Mouse (Mus musculus): ENCODE measurements around the gene Commd6.
"Not testable (repeated sequence)": the region's sequence is repeated elsewhere in the genome, so short reads cannot be mapped to it uniquely, and the experiment has no call there.

Gene Commd6

GRCm38 (mm10) chr14:101616178-101616577 lies 24.3 kb downstream of the Commd6 start:
- in situ Hi-C loops (cut with MboI; ENCODE audit: low pct_unique_long_range_greater_than_20kb in 1 of 2, low sequenced_read_pairs in 2 of 2, unreplicated experiment in 1 of 2) = no loop called here

- in situ Hi-C loops (cut with MboI; ENCODE audit: low pct_unique_long_range_greater_than_20kb in 1 of 2, low sequenced_read_pairs in 2 of 2, unreplicated experiment in 1 of 2) = no loop called here
Observed at GRCm38 (mm10) chr14:101613206-101613605, 27.3 kb downstream of the Commd6 start.

GRCm38 (mm10) chr14:101610701-101611100 lies 29.8 kb downstream of the Commd6 start:
- in situ Hi-C loops (cut with MboI; ENCODE audit: low pct_unique_long_range_greater_than_20kb in 1 of 2, low sequenced_read_pairs in 2 of 2, unreplicated experiment in 1 of 2) = no loop called here

- in situ Hi-C loops (cut with MboI; ENCODE audit: low pct_unique_long_range_greater_than_20kb in 1 of 2, low sequenced_read_pairs in 2 of 2, unreplicated experiment in 1 of 2) = no loop called here
Observed at GRCm38 (mm10) chr14:101608519-101609368, 31.7 kb downstream of the Commd6 start, which contains the start of gene Tbc1d4. TSS of gene Tbc1d4 (minus strand) at chr14:101609191.

GRCm38 (mm10) chr14:101607631-101608518 lies 32.6 kb downstream of the Commd6 start:
- in situ Hi-C loops (cut with MboI; ENCODE audit: low pct_unique_long_range_greater_than_20kb in 1 of 2, low sequenced_read_pairs in 2 of 2, unreplicated experiment in 1 of 2) = no loop called here

GRCm38 (mm10) chr14:101605843-101606242 lies 34.6 kb downstream of the Commd6 start:
- in situ Hi-C loops (cut with MboI; ENCODE audit: low pct_unique_long_range_greater_than_20kb in 1 of 2, low sequenced_read_pairs in 2 of 2, unreplicated experiment in 1 of 2) = no loop called here

- in situ Hi-C loops (cut with MboI; ENCODE audit: low pct_unique_long_range_greater_than_20kb in 1 of 2, low sequenced_read_pairs in 2 of 2, unreplicated experiment in 1 of 2) = no loop called here
Observed at GRCm38 (mm10) chr14:101602851-101603250, 37.6 kb downstream of the Commd6 start.

- in situ Hi-C loops (cut with MboI; ENCODE audit: low pct_unique_long_range_greater_than_20kb in 1 of 2, low sequenced_read_pairs in 2 of 2, unreplicated experiment in 1 of 2) = no loop called here
Observed at GRCm38 (mm10) chr14:101597096-101597715, 43.3 kb downstream of the Commd6 start.

- in situ Hi-C loops (cut with MboI; ENCODE audit: low pct_unique_long_range_greater_than_20kb in 1 of 2, low sequenced_read_pairs in 2 of 2, unreplicated experiment in 1 of 2) = no loop called here
Observed at GRCm38 (mm10) chr14:101596691-101597090, 43.8 kb downstream of the Commd6 start.

GRCm38 (mm10) chr14:101595301-101596080 lies 45.0 kb downstream of the Commd6 start:
- in situ Hi-C loops (cut with MboI; ENCODE audit: low pct_unique_long_range_greater_than_20kb in 1 of 2, low sequenced_read_pairs in 2 of 2, unreplicated experiment in 1 of 2) = no loop called here

- in situ Hi-C loops (cut with MboI; ENCODE audit: low pct_unique_long_range_greater_than_20kb in 1 of 2, low sequenced_read_pairs in 2 of 2, unreplicated experiment in 1 of 2) = no loop called here
Observed at GRCm38 (mm10) chr14:101594001-101594400, 46.5 kb downstream of the Commd6 start.

- in situ Hi-C loops (cut with MboI; ENCODE audit: low pct_unique_long_range_greater_than_20kb in 1 of 2, low sequenced_read_pairs in 2 of 2, unreplicated experiment in 1 of 2) = no loop called here
Observed at GRCm38 (mm10) chr14:101593340-101593739, 47.1 kb downstream of the Commd6 start.

- in situ Hi-C loops (cut with MboI; ENCODE audit: low pct_unique_long_range_greater_than_20kb in 1 of 2, low sequenced_read_pairs in 2 of 2, unreplicated experiment in 1 of 2) = no loop called here
Observed at GRCm38 (mm10) chr14:101591101-101591500, 49.4 kb downstream of the Commd6 start.

- in situ Hi-C loops (cut with MboI; ENCODE audit: low pct_unique_long_range_greater_than_20kb in 1 of 2, low sequenced_read_pairs in 2 of 2, unreplicated experiment in 1 of 2) = not testable (repeated sequence)
Observed at GRCm38 (mm10) chr14:101588209-101588991, 52.1 kb downstream of the Commd6 start.

GRCm38 (mm10) chr14:101587366-101588040 lies 53.0 kb downstream of the Commd6 start:
- in situ Hi-C loops (cut with MboI; ENCODE audit: low pct_unique_long_range_greater_than_20kb in 1 of 2, low sequenced_read_pairs in 2 of 2, unreplicated experiment in 1 of 2) = not testable (repeated sequence)

- in situ Hi-C loops (cut with MboI; ENCODE audit: low pct_unique_long_range_greater_than_20kb in 1 of 2, low sequenced_read_pairs in 2 of 2, unreplicated experiment in 1 of 2) = no loop called here
Observed at GRCm38 (mm10) chr14:101586096-101586495, 54.4 kb downstream of the Commd6 start.

Measured in mouse embryonic stem cell (cell line).